Mouse (Mus musculus): ENCODE data around the gene Ttc28.
A peak's percentile ranks its signal among the peaks of the same experiment; 100 is the strongest.

The Ttc28 gene

GRCm38 (mm10) chr5:111263370-111263769 is 383.8 kb downstream of the Ttc28 start:
- DNase-seq (ENCODE audit: extremely low read depth, low read depth, low spot score) = no peak

GRCm38 (mm10) chr5:111264488-111264887 is 384.9 kb downstream of the Ttc28 start:
- no peak for DNase-seq (ENCODE audit: extremely low read depth, low read depth, low spot score)

- no peak for DNase-seq (ENCODE audit: extremely low read depth, low read depth, low spot score)
These were observed 387.1 kb downstream of the Ttc28 start for GRCm38 (mm10) chr5:111266658-111267057.

- DNase-seq (ENCODE audit: extremely low read depth, low read depth, low spot score) = no peak
These were observed 387.5 kb downstream of the Ttc28 start for GRCm38 (mm10) chr5:111267100-111267499.

- DNase-seq (ENCODE audit: extremely low read depth, low read depth, low spot score) = no peak
These were observed 389.2 kb downstream of the Ttc28 start for GRCm38 (mm10) chr5:111268852-111269251.

- DNase-seq (ENCODE audit: extremely low read depth, low read depth, low spot score) = no peak
These were observed 390.1 kb downstream of the Ttc28 start for GRCm38 (mm10) chr5:111269613-111270205.

- no peak for DNase-seq (ENCODE audit: extremely low read depth, low read depth, low spot score)
These were observed 390.8 kb downstream of the Ttc28 start for GRCm38 (mm10) chr5:111270246-111271002.

- no peak for DNase-seq (ENCODE audit: extremely low read depth, low read depth, low spot score)
These were observed 394.0 kb downstream of the Ttc28 start for GRCm38 (mm10) chr5:111273589-111273988.

GRCm38 (mm10) chr5:111274948-111275347 is 395.3 kb downstream of the Ttc28 start:
- no peak for DNase-seq (ENCODE audit: extremely low read depth, low read depth, low spot score)

GRCm38 (mm10) chr5:111284420-111285175 is 405.0 kb downstream of the Ttc28 start:
- no peak for DNase-seq (ENCODE audit: extremely low read depth, low read depth, low spot score)

GRCm38 (mm10) chr5:111287571-111287970 is 408.0 kb downstream of the Ttc28 start:
- DNase-seq (ENCODE audit: extremely low read depth, low read depth, low spot score) = no peak

- no peak for DNase-seq (ENCODE audit: extremely low read depth, low read depth, low spot score)
These were observed 408.9 kb downstream of the Ttc28 start for GRCm38 (mm10) chr5:111288486-111288885.

GRCm38 (mm10) chr5:111290071-111290470 is 410.5 kb downstream of the Ttc28 start:
- DNase-seq (ENCODE audit: extremely low read depth, low read depth, low spot score) = no peak

- DNase-seq (ENCODE audit: extremely low read depth, low read depth, low spot score) = no peak
These were observed 412.0 kb downstream of the Ttc28 start for GRCm38 (mm10) chr5:111291639-111292038.

GRCm38 (mm10) chr5:111297801-111298200 is 418.2 kb downstream of the Ttc28 start:
- DNase-seq (ENCODE audit: extremely low read depth, low read depth, low spot score) = no peak

GRCm38 (mm10) chr5:111298706-111299105 is 419.1 kb downstream of the Ttc28 start:
- DNase-seq (ENCODE audit: extremely low read depth, low read depth, low spot score) = no peak

- no peak for DNase-seq (ENCODE audit: extremely low read depth, low read depth, low spot score)
These were observed 421.2 kb downstream of the Ttc28 start for GRCm38 (mm10) chr5:111300776-111301175.

- no peak for DNase-seq (ENCODE audit: extremely low read depth, low read depth, low spot score)
These were observed 422.1 kb downstream of the Ttc28 start for GRCm38 (mm10) chr5:111301736-111302135.

GRCm38 (mm10) chr5:111304730-111305129 is 425.1 kb downstream of the Ttc28 start:
- DNase-seq (ENCODE audit: extremely low read depth, low read depth, low spot score) = no peak

- peak; percentile 91 for DNase-seq (ENCODE audit: extremely low read depth, low read depth, low spot score)
These were observed 430.6 kb downstream of the Ttc28 start for GRCm38 (mm10) chr5:111310185-111310584.

- no peak for DNase-seq (ENCODE audit: extremely low read depth, low read depth, low spot score)
These were observed 434.2 kb downstream of the Ttc28 start for GRCm38 (mm10) chr5:111313833-111314232.

GRCm38 (mm10) chr5:111315061-111315460 is 435.5 kb downstream of the Ttc28 start:
- DNase-seq (ENCODE audit: extremely low read depth, low read depth, low spot score) = no peak

All from fat pad, adult 2 months (tissue).